Mouse (Mus musculus) brain, embryonic 14.5 days (tissue): Measurements from ENCODE around the gene Sct. TPM values are rescaled to one million over a fixed set of nuclear protein-coding genes. Genes with fewer than 3 reads are reported as not detected.
"Not testable (repeated sequence)": the region's sequence is repeated elsewhere in the genome, so short reads cannot be mapped to it uniquely, and the experiment has no call there.

Experiments
- DNase-seq: peaks from one replicate; pipeline ENCODE4 v3.0.0-alpha.2; 2011; ENCODE audit warnings: low read depth
- CTCF ChIP-seq: fragments of 200-500 bp; IDR thresholded peaks from 2 replicates; pipeline ENCODE4 v1.5.1; 2012; ENCODE audit warnings: inconsistent platforms, mild to moderate bottlenecking, moderate library complexity, borderline replicate concordance; ENCODE audit not compliant: insufficient read depth, insufficient read length; ENCODE audit errors: extremely low read depth
- POLR2A ChIP-seq: fragments of 200-500 bp; IDR thresholded peaks from 2 replicates; pipeline ENCODE4 v1.6.1; 2012; ENCODE audit warnings: mild to moderate bottlenecking, inconsistent platforms, borderline replicate concordance; ENCODE audit not compliant: poor library complexity, insufficient read depth, insufficient read length, severe bottlenecking; ENCODE audit errors: extremely low read depth
- polyA plus RNA-seq: library from polyadenylated mRNA; depleted of rRNA; stranded (reverse); fragments of >200 nt; gene quantifications from 2 replicates; pipeline ENCODE4 v1.2.3, GENCODE M21; 2012; rRNA removed

Gene Sct
- polyA plus RNA-seq, 1 experiment: 2.4 TPM

DNA sequence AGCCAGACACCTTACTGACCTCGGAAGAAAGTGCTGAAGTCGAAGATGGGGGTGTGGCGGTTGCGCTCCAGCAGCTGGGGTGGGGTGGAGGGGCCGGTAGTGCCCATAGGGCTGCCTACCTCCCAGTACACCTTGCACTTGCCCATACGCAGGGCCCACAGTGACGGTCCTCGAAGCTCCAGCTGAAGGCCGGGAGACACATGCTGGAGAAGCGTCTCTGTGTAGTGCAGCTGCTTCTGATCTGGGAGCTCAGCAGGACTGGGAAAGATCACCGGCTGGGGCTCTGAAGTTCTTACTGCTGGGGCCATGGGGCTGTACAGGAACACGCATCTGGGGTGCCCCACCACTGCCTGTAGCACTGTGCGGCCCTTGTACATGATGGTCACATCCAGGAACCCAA is 15.3 kb downstream of the Sct start:
- TF ChIP-seq CTCF: no peak
- no peak for TF ChIP-seq POLR2A

DNA sequence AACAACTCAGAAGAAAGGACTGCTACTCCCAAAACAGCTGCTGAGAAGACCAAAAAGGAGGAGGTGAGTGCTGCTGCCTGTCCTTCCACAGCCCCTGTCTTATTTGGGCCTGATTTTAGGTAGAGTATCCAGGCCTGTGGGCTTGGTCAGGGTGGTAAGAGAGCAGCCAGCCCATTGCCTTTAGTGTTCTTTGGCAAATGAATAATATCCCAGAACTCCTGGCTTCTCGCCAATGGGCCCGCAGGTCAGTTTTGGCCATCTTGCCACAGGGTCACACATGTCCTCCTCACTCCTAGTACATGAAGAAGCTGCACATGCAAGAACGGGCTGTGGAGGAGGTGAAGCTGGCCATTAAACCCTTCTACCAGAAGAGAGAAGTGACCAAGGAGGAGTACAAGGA is 17.5 kb downstream of the Sct start:
- TF ChIP-seq CTCF: no peak
- TF ChIP-seq POLR2A: no peak
- no peak for DNase-seq

More for the DNA sequence above, 15.3 kb downstream of the Sct start:
- no peak for DNase-seq

DNA sequence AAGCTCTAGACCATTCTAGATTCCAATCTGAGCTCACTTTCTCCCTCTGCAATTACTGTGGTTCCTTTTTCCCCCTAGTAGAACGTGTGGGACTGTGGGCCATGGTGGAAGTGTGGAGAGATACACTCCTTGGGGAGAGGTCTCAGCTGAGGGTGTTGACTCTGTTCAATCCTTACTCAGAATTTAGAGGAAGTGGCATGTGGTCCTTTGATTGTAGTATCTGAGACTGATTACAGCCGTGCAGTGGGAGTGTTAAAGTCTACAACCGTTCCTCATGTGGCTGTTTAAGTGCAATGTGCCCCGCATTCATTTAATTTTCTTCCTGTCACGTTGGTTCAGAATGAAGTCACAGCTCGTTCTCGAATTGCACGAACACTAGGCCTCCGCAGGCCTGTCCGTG is 22.8 kb downstream of the Sct start:
- TF ChIP-seq POLR2A (no peak), CTCF (no peak)
- no peak for DNase-seq

DNA sequence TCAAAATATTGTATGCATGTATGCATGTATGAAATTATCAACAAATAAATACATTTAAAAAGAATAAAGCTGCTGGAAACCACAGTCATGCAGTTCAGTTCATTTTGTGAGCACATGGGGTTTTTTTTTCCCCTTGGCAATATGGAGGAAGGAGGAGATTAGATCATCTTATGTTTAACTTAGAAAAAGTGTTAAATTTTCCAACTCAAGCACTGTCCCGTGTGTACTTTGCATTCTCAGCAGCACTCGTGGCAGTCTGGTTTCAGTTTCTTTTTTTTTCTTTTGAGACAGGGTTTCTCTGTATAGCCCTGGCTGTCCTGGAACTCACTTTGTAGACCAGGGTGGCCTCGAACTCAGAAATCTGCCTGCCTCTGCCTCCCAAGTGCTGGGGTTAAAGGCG is 28.4 kb downstream of the Sct start:
- DNase-seq: not testable (repeated sequence)

DNA sequence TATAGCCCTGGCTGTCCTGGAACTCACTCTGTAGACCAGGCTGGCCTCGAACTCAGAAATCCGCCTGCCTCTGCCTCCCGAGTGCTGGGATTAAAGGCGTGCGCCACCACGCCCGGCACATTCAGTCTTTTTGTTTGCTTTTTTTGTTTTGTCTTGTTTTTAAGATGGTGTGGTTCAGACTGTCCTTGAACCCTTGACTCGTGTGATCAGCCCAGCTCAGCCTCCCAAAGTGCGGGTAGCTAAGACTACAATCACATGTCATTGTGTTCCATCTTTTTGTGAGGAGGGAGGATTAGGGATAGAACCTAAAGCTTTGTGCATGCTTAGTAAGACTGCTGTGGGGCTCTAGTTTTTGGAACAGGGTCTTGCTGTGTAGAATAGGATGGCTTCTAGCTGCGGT is 47.4 kb downstream of the Sct start:
- no peak for DNase-seq
- TF ChIP-seq POLR2A (no peak), CTCF (no peak)

DNA sequence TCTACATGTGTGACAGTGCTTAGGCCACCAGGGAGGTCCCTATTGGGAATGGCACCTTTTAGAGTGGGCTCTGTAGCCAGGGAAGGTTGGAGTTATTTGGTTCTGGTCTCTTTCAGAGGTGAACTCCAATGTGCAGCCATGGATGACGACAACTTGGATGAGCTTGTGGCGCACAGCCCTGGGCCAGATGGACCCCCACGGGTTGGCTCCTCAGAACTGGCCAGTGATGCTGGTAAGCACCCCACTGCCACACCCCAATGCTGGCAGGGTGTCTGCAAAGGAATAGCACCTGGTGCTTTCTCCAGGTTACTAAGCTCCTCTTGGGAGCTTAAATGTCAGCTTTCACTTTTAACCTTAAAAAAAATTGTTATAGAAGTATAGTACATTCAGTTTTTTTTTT is 47.8 kb downstream of the Sct start:
- DNase-seq: no peak
- no peak for TF ChIP-seq POLR2A
- no peak for TF ChIP-seq CTCF

DNA sequence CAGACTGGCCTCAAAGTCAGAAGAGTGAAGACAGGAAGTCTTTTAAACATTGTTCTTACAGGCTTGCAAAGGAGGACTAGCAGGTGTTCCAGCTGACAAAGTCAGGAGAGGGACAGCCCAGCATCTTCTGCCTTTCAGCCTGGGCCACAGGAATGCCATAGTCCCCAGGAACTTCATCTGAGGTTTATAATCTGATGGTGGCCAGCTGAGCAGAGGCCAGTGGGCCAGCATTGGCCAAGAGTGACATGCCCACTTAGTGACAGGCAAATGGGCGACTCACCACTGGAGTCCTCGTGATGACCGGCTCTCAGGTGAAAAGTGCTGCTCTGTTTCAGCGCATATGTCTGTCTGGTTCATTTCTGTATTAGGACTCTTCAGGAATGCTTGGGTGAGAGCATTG is 48.4 kb downstream of the Sct start:
- DNase-seq: no peak
- TF ChIP-seq POLR2A: no peak
- TF ChIP-seq CTCF: no peak

DNA sequence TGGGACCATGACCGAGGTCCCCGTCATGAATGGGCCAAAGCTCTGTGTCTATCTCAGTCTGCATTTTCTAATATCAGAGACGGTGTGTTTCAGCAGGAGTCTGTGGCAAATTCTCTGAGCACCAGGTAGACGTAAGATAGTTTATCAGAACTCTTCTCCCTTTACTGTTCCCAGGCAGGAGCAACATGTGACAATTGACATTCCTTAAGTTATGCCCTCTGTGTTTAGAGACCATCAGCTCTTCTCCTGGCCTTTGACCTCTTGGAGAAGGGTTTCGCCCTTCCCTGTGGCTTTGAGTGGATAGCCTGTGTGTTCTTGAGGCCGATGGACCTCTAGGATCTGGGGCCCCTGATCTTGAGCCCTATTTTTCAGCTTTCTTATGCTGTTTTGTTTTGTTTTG is 49.2 kb downstream of the Sct start:
- TF ChIP-seq POLR2A (no peak), CTCF (no peak)
- no peak for DNase-seq

Other genes with a start within 250 kb of the Sct start
- gene B4galnt4, start 218.0 kb downstream of the Sct start, polyA plus RNA-seq: 151 and 166 TPM in 2 replicates
- gene Pkp3, start 200.9 kb downstream of the Sct start, polyA plus RNA-seq: 2.5 and 2.9 TPM in 2 replicates
- gene Sigirr, start 178.6 kb downstream of the Sct start, polyA plus RNA-seq: 1.8 and 2.1 TPM in 2 replicates
- gene Ano9, start 161.3 kb downstream of the Sct start, polyA plus RNA-seq: 0.44 and 1.4 TPM in 2 replicates
- gene Ptdss2, start 156.8 kb downstream of the Sct start, polyA plus RNA-seq: 55.3 and 57.0 TPM in 2 replicates
- gene Rnh1, start 106.3 kb downstream of the Sct start, polyA plus RNA-seq: 35.2 and 41.2 TPM in 2 replicates
- gene Hras, start 85.1 kb downstream of the Sct start, polyA plus RNA-seq: 150 and 154 TPM in 2 replicates
- 19.8 and 22.8 TPM in 2 replicates for gene Lrrc56, start 85.0 kb downstream of the Sct start, polyA plus RNA-seq
- 3.1 and 4.9 TPM in 2 replicates for gene Lmntd2, start 65.1 kb downstream of the Sct start, polyA plus RNA-seq
- 25.0 and 39.3 TPM in 2 replicates for gene Rassf7, start 63.3 kb downstream of the Sct start, polyA plus RNA-seq
- gene Phrf1, start 50.3 kb downstream of the Sct start, polyA plus RNA-seq: 19.9 and 47.1 TPM in 2 replicates
- gene Irf7, start 12.7 kb downstream of the Sct start, polyA plus RNA-seq: 1.3 and 1.6 TPM in 2 replicates
- 0.04 and 0.06 TPM in 2 replicates for gene Cdhr5, start 2.3 kb downstream of the Sct start, polyA plus RNA-seq
- 1.2 and 1.4 TPM in 2 replicates for gene Drd4, start 12.9 kb upstream of the Sct start, polyA plus RNA-seq
- gene Deaf1, start 48.6 kb upstream of the Sct start, polyA plus RNA-seq: 43.3 and 82.1 TPM in 2 replicates
- gene Tmem80, start 48.6 kb upstream of the Sct start, polyA plus RNA-seq: 62.2 and 84.7 TPM in 2 replicates
- 1.5 and 1.6 TPM in 2 replicates for gene Eps8l2, start 59.7 kb upstream of the Sct start, polyA plus RNA-seq
- 224 and 284 TPM in 2 replicates for gene Taldo1, start 113.1 kb upstream of the Sct start, polyA plus RNA-seq
- gene Gatd1, start 135.0 kb upstream of the Sct start, polyA plus RNA-seq: 70.9 and 84.3 TPM in 2 replicates
- 24.3 and 54.4 TPM in 2 replicates for gene Cend1, start 150.4 kb upstream of the Sct start, polyA plus RNA-seq
- 145 and 205 TPM in 2 replicates for gene Slc25a22, start 158.8 kb upstream of the Sct start, polyA plus RNA-seq
- 16.0 and 23.9 TPM in 2 replicates for gene Pidd1, start 164.9 kb upstream of the Sct start, polyA plus RNA-seq
- gene Rplp2, start 168.2 kb upstream of the Sct start, polyA plus RNA-seq: 705 and 779 TPM in 2 replicates
- gene Pnpla2, start 176.1 kb upstream of the Sct start, polyA plus RNA-seq: 19.3 and 19.8 TPM in 2 replicates
- gene Cracr2b, start 182.0 kb upstream of the Sct start, polyA plus RNA-seq: 5.1 and 5.4 TPM in 2 replicates
- gene Cd151, start 188.3 kb upstream of the Sct start, polyA plus RNA-seq: 99.7 and 130 TPM in 2 replicates
- gene Polr2l, start 196.0 kb upstream of the Sct start, polyA plus RNA-seq: 47.0 and 48.7 TPM in 2 replicates
- 43.8 and 44.2 TPM in 2 replicates for gene Tspan4, start 196.1 kb upstream of the Sct start, polyA plus RNA-seq